In genomic region chrX:72022750-72023398, GRCm38 (mm10) we compare ENCODE assay signal across 11 mouse cellular contexts. TPM values are rescaled to one million over a fixed set of nuclear protein-coding genes. Genes with fewer than 3 reads are reported as not detected.
DNase-seq lines count a peak whose midpoint lies in the region; ATAC-seq lines count a peak whose summit lies in the region.
"Had no signal": no experiment of that assay in that cellular context is flagged by ENCODE, and none has a peak within 500 bp of the region (broad histone marks: within the 10 kb centered on the region; RNA-seq: fewer than 3 reads in every experiment).

No protein-coding gene starts in this region.

- no peaks in the 10 kb centered on the region for H3K4me1 ChIP-seq in neural tube, embryonic 15.5 days
- H3K4me1 ChIP-seq in forebrain, embryonic 15.5 days: no peaks in the 10 kb centered on the region
- H3K4me1 ChIP-seq: heart, embryonic 13.5 days had no signal

- H3K27ac ChIP-seq in neural tube, embryonic 15.5 days (replicated peaks): no peak overlapping the region
- H3K27ac ChIP-seq in forebrain, embryonic 15.5 days (replicated peaks): no peak overlapping the region
- H3K27ac ChIP-seq: heart, embryonic 13.5 days had no signal

- H3K4me3 ChIP-seq in neural tube, embryonic 15.5 days (replicated peaks): no peak overlapping the region
- H3K4me3 ChIP-seq in forebrain, embryonic 15.5 days: no peak overlapping the region
- H3K4me3 ChIP-seq: heart, embryonic 13.5 days had no signal

- no peaks in the 10 kb centered on the region for H3K36me3 ChIP-seq in neural tube, embryonic 15.5 days
- no peaks in the 10 kb centered on the region for H3K36me3 ChIP-seq in forebrain, embryonic 15.5 days
- H3K36me3 ChIP-seq: heart, embryonic 13.5 days had no signal

- no peak overlapping the region for H3K9ac ChIP-seq in neural tube, embryonic 15.5 days (replicated peaks)
- no peak overlapping the region for H3K9ac ChIP-seq in forebrain, embryonic 15.5 days (replicated peaks)
- H3K9ac ChIP-seq: heart, embryonic 13.5 days had no signal

- H3K4me2 ChIP-seq in neural tube, embryonic 15.5 days: no peak overlapping the region
- H3K4me2 ChIP-seq in forebrain, embryonic 15.5 days (replicated peaks): no peak overlapping the region
- H3K4me2 ChIP-seq: heart, embryonic 13.5 days had no signal

- WGBS in neural tube, embryonic 15.5 days: 42% methylated on average over 10 of the region's 10 CpGs
- WGBS in forebrain, embryonic 15.5 days: 44% methylated on average over 10 of the region's 10 CpGs

- H3K9me3 ChIP-seq in neural tube, embryonic 15.5 days (replicated peaks): no peaks in the 10 kb centered on the region
- H3K9me3 ChIP-seq in forebrain, embryonic 15.5 days: no peaks in the 10 kb centered on the region
- H3K9me3 ChIP-seq: heart, embryonic 13.5 days had no signal

- ATAC-seq in neural tube, embryonic 15.5 days (ENCODE audit: low FRiP score): no peak
- ATAC-seq in forebrain, embryonic 15.5 days (replicated peaks): 0 out of 2 replicates have a peak, but pooled peaks have one; percentile 64
- ATAC-seq in erythroid progenitor cell, adult 5-6 weeks (replicated peaks; ENCODE audit: low FRiP score, poor library complexity, severe bottlenecking): no peak

- H3K27me3 ChIP-seq in neural tube, embryonic 15.5 days (replicated peaks): no peaks in the 10 kb centered on the region
- H3K27me3 ChIP-seq in forebrain, embryonic 15.5 days: no peaks in the 10 kb centered on the region
- H3K27me3 ChIP-seq: heart, embryonic 13.5 days had no signal

- DNase-seq in cerebellum, postnatal 14 days: peak; percentile 38 to 65
- no peak for DNase-seq in cerebellum, adult 18-20 months
- peak; percentile 24 for DNase-seq in neural tube, embryonic 10.5 days (ENCODE audit: extremely low spot score, low spot score)
- DNase-seq in lung, postnatal 10 days: peak; percentile 38
- no peak for DNase-seq in yolk sac, embryonic 10.5 days (ENCODE audit: low spot score)

RNA-seq across cellular contexts. Expression of gene Cnga2, which starts 31.2 kb away (rescaled TPM):
- polyA plus RNA-seq in neural tube, embryonic 15.5 days (2015; fragmentation: Nextera tagmentation; extraction: Ambion mirVana): 0.22 and 0.27 TPM in 2 replicates
- 0.09 TPM in 2 replicates for polyA plus RNA-seq in forebrain, embryonic 15.5 days (2015; fragmentation: Nextera tagmentation; extraction: Ambion mirVana)
- total RNA-seq in erythroid progenitor cell, adult 5-6 weeks (2015; ENCODE audit: low replicate concordance): not detected in 2 replicates
- not detected in 2 replicates for total RNA-seq in erythroid progenitor cell, adult 5-6 weeks (2017; ENCODE audit: low replicate concordance)

RNA-seq across cellular contexts. Expression of gene Fate1, which starts 50.1 kb away (rescaled TPM):
- polyA plus RNA-seq in neural tube, embryonic 15.5 days (2015; fragmentation: Nextera tagmentation; extraction: Ambion mirVana): 0.23 TPM in 1 of 2 replicates, not detected in the other
- polyA plus RNA-seq in forebrain, embryonic 15.5 days (2015; fragmentation: Nextera tagmentation; extraction: Ambion mirVana): not detected in 2 replicates
- not detected in 2 replicates for total RNA-seq in erythroid progenitor cell, adult 5-6 weeks (2015; ENCODE audit: low replicate concordance)
- total RNA-seq in erythroid progenitor cell, adult 5-6 weeks (2017; ENCODE audit: low replicate concordance): not detected in 2 replicates
- polyA plus RNA-seq: heart, embryonic 13.5 days; liver, embryonic 16.5 days; stomach, embryonic 14.5 days had no signal

Comparison
In these comparisons a context has a peak if more than half of its experiments do, and no peak if none do; other contexts are left out.
1. DNase-seq: peak in cerebellum, postnatal 14 days (2 of 2), neural tube, embryonic 10.5 days (single experiment) and lung, postnatal 10 days (single experiment); none in cerebellum, adult 18-20 months (0 of 2) and yolk sac, embryonic 10.5 days (single experiment).